Mouse (Mus musculus): ENCODE measurements around the gene Gm21954. TPM values are rescaled to one million over a fixed set of nuclear protein-coding genes. Genes with fewer than 3 reads are reported as not detected.
A peak's percentile ranks its signal among the peaks of the same experiment; 100 is the strongest.

Gene Gm21954
- total RNA-seq, 2 experiments from 2014 or later = not detected

DNA sequence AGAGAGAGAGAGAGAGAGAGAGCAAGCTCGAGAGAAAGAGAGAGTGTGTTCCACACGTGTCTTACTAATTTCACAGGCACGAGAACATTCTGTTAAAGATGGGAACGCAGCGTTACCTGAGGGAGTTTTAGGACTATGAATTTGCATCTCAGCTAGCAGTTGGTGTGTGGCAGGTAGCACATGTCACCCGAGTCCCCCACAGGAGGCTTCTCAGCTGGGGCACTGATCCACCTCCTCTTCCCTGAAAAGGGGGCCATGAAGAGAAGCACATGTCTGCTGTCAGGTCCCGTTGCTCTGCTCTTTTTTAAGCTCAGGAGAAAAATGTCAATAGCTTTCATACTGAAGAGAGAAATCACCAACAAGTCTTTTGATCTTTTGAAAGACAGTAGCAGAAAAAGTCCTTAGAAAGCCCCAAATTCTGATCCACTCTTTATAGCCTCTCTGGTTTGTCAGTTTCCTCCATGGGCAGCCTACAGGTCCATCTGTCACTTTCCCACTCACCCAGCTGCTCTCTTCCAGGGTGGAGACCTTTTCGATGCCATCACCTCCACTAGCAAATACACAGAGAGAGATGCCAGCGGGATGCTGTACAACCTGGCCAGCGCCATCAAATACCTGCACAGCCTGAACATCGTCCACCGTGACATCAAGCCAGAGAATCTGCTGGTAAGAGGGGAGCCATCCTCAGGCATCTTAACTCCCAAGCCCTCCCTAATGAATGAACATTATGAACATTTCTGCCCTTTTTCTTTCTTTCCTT, 17.4 kb upstream of the Gm21954 start:
- Histone ChIP-seq H3K4me3 (no peak overlapping the region), H3K27ac (peak overlapping the region; percentile 64)
- TF ChIP-seq CTCF (conservative IDR thresholded peaks at IDR 0.05) = no peak
- peak in 1 of 2 experiments; percentile 45 for DNase-seq (ENCODE audit: low spot score in 2 of 2)

DNA sequence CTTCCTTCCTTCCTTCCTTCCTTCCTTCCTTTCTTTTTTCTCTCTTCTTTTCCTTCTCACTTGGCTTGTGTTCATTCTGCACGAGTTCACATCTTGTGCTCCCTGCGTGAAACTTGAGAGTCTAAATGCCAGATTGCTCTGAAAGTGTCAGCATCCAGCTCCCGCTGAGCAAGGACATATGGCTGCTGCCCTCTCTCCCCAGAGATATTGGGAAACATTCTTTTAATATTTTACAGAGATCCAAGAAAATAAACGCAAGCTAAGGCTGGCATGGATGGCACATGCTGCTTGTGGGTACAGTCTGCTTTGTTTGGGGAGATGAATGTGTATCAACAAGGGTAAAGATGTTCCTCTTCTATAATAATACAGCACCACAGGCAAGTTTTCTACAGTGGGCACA, 11.3 kb upstream of the Gm21954 start:
- DNase-seq (ENCODE audit: low spot score in 2 of 2) = no peak
- peak overlapping the region; percentile 39; the same call in 1 of the 2 replicates for H3K27ac ChIP-seq
- no peak overlapping the region for H3K4me3 ChIP-seq
- no peak for TF ChIP-seq CTCF (conservative IDR thresholded peaks at IDR 0.05)

DNA sequence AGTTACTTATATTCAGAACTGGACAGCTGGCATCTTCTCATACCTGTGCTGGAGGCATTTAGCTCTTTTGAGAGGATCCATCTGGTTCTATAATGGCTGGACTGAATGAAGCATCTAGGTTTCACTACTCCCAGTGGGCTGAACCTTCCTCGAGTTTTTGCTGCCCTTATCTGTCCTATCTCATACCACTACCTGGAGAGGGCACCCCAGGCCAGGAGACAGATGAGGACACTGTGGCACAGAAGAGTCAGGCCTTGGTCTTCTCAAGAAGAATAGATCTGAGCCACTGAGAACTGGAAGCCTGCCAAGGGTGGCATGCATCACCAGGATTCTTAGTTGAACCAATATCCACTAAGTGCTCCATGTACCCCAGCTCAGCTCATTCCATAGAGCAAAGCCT, 9.1 kb upstream of the Gm21954 start:
- no peak for TF ChIP-seq CTCF (conservative IDR thresholded peaks at IDR 0.05)
- Histone ChIP-seq H3K27ac (peak overlapping the region; percentile 86; the same call in 1 of the 2 replicates), H3K4me3 (no peak overlapping the region)
- DNase-seq (ENCODE audit: low spot score in 2 of 2) = no peak

DNA sequence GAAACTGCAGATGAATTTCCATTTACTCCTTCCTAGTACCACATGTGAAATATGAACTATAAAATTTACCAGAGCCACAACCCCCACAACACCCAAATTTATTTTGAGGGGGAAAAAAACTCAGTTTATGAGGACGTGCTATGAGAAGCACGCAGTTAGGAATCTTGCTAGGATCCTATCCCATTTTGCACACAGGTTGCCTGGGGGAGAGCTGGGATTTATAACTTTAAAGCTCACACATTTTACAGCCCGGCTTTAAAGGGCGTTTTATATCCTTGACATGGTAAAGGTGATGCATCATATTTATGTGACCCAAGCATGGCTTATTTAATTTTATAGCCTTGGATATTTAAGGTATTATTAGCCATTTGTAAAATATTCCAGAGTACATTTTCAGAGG, 7.3 kb upstream of the Gm21954 start:
- no peak for DNase-seq (ENCODE audit: low spot score in 2 of 2)
- TF ChIP-seq CTCF (conservative IDR thresholded peaks at IDR 0.05) = no peak
- H3K27ac ChIP-seq = peak overlapping the region; percentile 86
- H3K4me3 ChIP-seq = no peak overlapping the region

DNA sequence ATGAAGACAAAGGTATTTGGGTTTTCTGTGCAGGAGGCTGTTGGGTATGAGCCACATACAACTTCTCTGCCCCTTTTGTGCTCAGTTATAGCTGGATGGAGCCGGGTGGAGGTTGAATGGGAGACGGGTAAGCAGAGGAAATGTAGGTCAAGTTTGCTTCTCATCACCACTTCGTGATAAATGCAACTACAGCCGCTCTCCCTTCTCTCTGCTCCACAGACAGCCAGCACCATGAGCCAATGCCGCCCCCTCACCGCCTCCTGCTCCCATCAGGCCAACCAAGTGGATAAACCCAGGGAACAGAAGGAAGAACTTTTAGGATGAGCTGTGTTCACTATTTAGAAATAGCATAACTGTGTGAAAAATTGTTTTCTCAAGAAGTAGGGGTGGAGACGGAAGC, 4.7 kb upstream of the Gm21954 start:
- TF ChIP-seq CTCF (conservative IDR thresholded peaks at IDR 0.05) = no peak
- H3K27ac ChIP-seq = peak overlapping the region; percentile 86
- peak; percentile 86 to 90 for DNase-seq (ENCODE audit: low spot score in 2 of 2)
- H3K4me3 ChIP-seq = no peak overlapping the region

DNA sequence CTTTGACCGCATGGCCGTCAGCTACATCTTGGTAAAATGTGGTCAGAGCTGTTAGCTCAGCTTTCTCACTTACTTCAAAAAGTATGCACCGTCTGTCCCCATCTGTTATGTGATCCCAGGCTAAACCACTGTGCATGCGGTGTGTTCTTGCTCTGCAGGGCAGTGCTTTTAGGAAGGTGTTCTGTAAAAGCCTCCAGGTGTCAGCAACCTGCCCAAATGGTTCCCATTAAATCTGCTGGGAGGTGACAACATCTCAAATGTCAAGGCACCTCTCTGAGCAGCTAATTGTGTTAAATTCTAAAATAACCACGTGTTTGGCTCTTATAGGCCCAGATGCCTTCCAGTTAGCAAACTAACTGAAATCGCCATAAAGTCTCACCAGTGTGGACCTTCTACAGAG, 1.1 kb upstream of the Gm21954 start:
- H3K27ac ChIP-seq = peak overlapping the region; percentile 54

DNA sequence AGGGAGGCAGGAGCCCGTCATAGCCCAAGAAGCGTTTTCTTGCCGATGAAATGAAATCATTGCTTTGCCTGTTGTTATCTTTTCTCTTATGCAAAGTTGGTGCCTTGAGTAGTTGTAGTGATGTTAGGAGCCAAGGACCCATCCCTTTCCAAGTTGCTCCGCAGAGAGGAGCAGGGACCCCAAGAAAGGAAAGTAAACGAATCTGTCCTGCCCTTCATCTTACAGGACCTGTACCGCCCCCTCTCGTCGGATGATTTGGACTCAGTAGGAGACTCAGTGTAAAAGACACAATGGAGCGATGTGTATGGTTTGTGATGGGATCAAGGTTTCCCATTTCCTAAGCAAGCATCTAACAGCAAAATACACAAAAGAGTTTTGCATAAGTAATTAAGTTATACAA, 5.7 kb downstream of the Gm21954 start:
- peak overlapping the region; percentile 60 for H3K4me3 ChIP-seq
- peak overlapping the region; percentile 98 for H3K27ac ChIP-seq
- peak; percentile 65 for TF ChIP-seq CTCF (conservative IDR thresholded peaks at IDR 0.05)
- no peak for DNase-seq (ENCODE audit: low spot score in 2 of 2)

More for the DNA sequence above, 1.1 kb upstream of the Gm21954 start:
- H3K4me3 ChIP-seq = no peak overlapping the region
- TF ChIP-seq CTCF (conservative IDR thresholded peaks at IDR 0.05) = no peak
- DNase-seq (ENCODE audit: low spot score in 2 of 2) = no peak

DNA sequence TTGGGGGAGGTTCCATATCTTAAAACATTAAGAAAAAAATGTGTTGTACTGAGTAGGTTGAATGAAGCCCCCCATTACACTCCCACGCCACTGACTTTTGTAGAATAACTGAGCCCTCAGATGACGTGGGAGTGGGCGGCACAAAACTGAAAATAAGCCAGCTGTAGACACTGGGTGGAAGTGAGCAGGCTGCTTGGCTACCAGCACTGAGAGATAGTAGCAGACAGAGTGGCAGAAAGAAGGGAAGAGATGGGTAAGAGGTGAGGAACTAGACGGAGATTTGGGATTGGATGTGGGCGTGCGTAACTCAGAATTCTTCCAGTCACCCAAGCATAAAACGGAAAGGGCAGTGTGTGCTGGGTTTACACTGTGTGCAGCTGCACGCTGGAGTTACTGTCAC, 6.2 kb downstream of the Gm21954 start:
- Histone ChIP-seq H3K27ac (peak overlapping the region; percentile 98), H3K4me3 (peak overlapping the region; percentile 60)
- DNase-seq (ENCODE audit: low spot score in 2 of 2) = peak in 1 of 2 experiments; percentile 61
- TF ChIP-seq CTCF (conservative IDR thresholded peaks at IDR 0.05) = no peak

DNA sequence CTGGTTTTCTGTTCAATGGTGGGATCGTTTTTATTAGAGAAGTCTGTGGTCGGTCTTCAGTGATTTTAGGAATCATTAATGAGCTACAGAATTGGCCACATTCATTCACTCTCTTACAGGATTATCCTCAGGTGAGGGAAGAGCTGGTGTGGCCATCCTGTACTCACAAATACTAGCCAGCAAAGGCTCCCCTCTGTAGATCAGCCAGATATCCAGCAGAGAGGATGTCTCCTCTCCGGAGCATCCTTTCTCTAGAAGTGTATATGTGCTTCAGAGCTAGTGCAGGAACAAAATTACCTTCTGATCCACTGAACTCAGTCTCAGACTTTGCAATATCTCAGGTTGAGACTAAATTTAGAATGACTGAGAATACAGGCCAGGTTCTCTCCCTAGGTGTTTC, 7.8 kb downstream of the Gm21954 start:
- Histone ChIP-seq H3K4me3 (peak overlapping the region; percentile 60), H3K27ac (peak overlapping the region; percentile 98)
- DNase-seq (ENCODE audit: low spot score in 2 of 2) = no peak

DNA sequence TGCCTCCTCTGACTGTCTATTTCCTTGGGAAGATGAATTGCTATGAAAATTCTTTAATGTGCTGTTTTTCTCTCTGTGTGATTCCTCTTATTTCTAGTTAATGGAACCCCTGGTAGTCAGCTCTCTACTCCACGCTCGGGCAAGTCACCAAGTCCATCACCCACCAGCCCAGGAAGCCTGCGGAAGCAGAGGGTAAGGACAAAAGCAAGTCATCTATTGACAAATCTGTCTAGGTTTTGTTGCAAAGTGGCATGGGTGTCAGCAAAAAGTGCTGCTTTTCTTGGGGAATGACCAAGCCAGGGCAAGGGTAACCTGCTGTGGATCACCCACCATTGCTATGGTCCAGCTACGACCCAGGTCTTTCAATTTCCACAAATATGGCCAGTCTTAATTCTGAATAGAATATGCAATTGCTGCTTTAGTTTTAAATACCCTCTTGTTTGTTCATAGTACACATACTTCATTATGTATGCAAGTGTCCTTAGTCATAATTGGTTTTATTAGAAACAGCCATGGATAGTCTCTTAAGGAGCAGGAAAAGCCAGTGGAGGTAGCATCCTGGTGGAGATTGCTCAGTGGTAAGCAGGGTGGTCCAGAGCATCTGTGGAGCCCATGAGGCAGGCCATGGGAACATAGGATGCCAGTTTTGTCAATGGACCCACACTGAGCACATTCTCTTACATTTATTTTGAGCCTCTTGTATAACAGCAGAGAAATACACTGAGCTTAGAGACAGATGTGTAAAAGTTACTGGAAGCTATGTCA, 8.9 kb downstream of the Gm21954 start:
- peak overlapping the region; percentile 60 for H3K4me3 ChIP-seq
- H3K27ac ChIP-seq = peak overlapping the region; percentile 98

More for the DNA sequence above, 7.8 kb downstream of the Gm21954 start:
- no peak for TF ChIP-seq CTCF (conservative IDR thresholded peaks at IDR 0.05)

DNA sequence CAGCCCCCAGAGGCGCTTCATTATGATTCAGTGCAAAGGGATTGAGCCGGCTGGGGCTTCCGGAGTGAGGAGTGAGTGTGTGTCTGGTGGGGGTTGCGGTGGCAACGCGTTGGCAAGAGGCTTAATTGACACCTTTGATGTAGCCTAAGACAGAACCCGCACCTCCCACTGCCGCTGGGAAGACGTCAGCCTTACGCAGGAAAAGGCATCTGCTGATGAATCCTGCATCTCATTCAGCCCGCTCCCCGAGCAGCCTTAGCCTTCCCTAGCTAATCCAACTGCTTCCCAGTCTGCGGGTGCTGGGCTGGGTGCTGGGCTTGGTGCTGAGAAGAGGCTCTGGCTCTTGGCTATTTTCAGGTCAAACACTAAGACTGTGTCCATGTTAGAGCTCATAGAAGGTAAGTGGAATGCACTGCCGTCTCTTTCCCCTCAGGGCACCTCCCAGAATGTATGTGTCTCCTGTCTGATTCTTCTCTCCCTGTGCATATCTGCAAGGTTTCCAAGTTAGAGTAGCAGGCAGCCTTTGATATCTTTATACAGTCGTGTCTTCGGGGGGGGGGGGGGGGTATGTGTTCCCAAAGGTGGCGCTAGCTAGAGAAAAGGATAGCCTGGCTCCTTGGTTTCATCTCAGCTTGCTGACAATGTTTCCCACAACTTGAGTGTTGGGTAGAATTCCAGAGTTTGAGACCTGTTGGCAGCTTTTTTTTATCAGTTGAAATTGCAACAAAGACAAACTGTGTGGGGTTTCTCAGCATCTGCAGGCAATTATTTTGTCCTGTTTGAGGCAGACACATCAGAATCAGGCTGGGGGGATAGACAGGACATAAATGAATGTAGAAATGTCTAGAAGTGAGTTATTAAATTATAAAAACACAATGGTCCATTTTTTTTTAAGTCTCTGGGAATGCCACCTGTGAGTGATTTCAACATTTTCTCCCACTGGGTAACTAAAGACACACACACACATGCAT, 10.0 kb downstream of the Gm21954 start:
- Histone ChIP-seq H3K27ac (peak overlapping the region; percentile 98), H3K4me3 (peak overlapping the region; percentile 60)
- DNase-seq (ENCODE audit: low spot score in 2 of 2) = peak; percentile 83 to 92
- no peak; the same call in 1 of the 2 replicates for TF ChIP-seq CTCF (conservative IDR thresholded peaks at IDR 0.05)

More for the DNA sequence above, 8.9 kb downstream of the Gm21954 start:
- no peak for DNase-seq (ENCODE audit: low spot score in 2 of 2)
- no peak for TF ChIP-seq CTCF (conservative IDR thresholded peaks at IDR 0.05)

DNA sequence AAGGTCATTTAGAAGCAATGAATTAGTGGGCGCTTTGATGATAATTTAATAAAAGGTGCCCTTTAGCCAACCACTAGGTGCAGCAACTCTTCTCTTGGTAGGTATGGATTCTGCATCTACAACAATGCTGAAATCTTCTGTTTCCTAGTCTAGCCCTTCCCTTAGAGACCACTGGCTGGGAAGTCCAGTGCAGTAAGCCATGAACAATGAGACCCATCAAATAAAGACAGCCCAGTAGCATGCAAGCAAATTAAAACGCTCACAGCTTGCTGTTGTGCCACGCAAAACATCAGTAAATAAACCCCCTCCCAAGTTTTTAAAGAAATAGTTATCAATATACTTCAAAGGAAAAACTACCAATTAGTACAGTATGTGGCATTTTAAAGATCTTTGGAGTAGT, 10.9 kb downstream of the Gm21954 start:
- peak overlapping the region; percentile 98 for H3K27ac ChIP-seq
- DNase-seq (ENCODE audit: low spot score in 2 of 2) = no peak
- TF ChIP-seq CTCF (conservative IDR thresholded peaks at IDR 0.05) = no peak
- H3K4me3 ChIP-seq = peak overlapping the region; percentile 60; the same call in 1 of the 2 replicates

Measured in layer of hippocampus, adult 2 months (tissue).